Mouse (Mus musculus) midbrain, embryonic 14.5 days (tissue): Measurements from ENCODE around the gene Cpne5. TPM values are rescaled to one million over a fixed set of nuclear protein-coding genes. Genes with fewer than 3 reads are reported as not detected.

ENCODE experiments used
- ATAC-seq: fragments of 200-750 bp; cut with Nextera tagmentation; 2 replicates; pipeline ENCODE4 v1.8.0; 2017; ENCODE audit warnings: moderate number of reproducible peaks, moderate library complexity; ENCODE audit not compliant: low FRiP score, low TSS enrichment
- DNase-seq: peaks from one replicate; pipeline ENCODE4 v3.0.0-alpha.2; 2015
- H3K27ac ChIP-seq: fragments of 300-500 bp; sonication (generic); replicated peaks from 2 replicates; pipeline ENCODE4 v1.5.1; 2014; ENCODE audit warnings: mild to moderate bottlenecking, low read depth, low read length, moderate library complexity
- H3K27me3 ChIP-seq: fragments of 300-500 bp; sonication (generic); 2 replicates; pipeline ENCODE4 v1.6.1; 2014; ENCODE audit warnings: low read length, control low read depth, mixed read lengths; ENCODE audit not compliant: control insufficient read depth, insufficient read depth
- H3K36me3 ChIP-seq: fragments of 300-500 bp; sonication (generic); 2 replicates; pipeline ENCODE4 v1.6.1; 2014; ENCODE audit warnings: low read length, control low read depth; ENCODE audit not compliant: control insufficient read depth, insufficient read depth
- H3K4me1 ChIP-seq: fragments of 300-500 bp; sonication (generic); 2 replicates; pipeline ENCODE4 v1.6.1; 2014; ENCODE audit warnings: mild to moderate bottlenecking, antibody characterized with exemption, low read length, control low read depth; ENCODE audit not compliant: control insufficient read depth, insufficient read depth
- H3K4me2 ChIP-seq: fragments of 300-500 bp; sonication (generic); 2 replicates; pipeline ENCODE4 v1.6.1; 2014; ENCODE audit warnings: mild to moderate bottlenecking, low read length, moderate library complexity
- H3K4me3 ChIP-seq: fragments of 300-500 bp; sonication (generic); replicated peaks from 2 replicates; pipeline ENCODE4 v1.5.1; 2014; ENCODE audit warnings: low read depth, low read length
- H3K9ac ChIP-seq: fragments of 300-500 bp; sonication (generic); replicated peaks from 2 replicates; pipeline ENCODE4 v1.6.1; 2014; ENCODE audit warnings: mild to moderate bottlenecking, low read length, moderate library complexity
- H3K9me3 ChIP-seq: fragments of 300-500 bp; sonication (generic); 2 replicates; pipeline ENCODE4 v1.6.1; 2016; ENCODE audit warnings: low read length, control low read depth, mixed read lengths; ENCODE audit not compliant: control insufficient read depth
- WGBS: fragments of 180-500 bp; shearing (Covaris S2); extraction: QIAGEN DNeasy Blood & Tissue Kit; methylation state at CpG from one replicate; pipeline ENCODE4 v1.1.7; 2014; 5-methylcytosine and 5-hydroxymethylcytosine counted together
- polyA plus RNA-seq: library from polyadenylated mRNA; unstranded; fragments of >200 nt; fragmentation: Nextera tagmentation; extraction: Ambion mirVana; gene quantifications from 2 replicates; pipeline ENCODE4 v1.2.1, GENCODE M21; 2014

Cpne5 gene
- polyA plus RNA-seq, 1 experiment from 2014 or later: 27.6 TPM

DNA sequence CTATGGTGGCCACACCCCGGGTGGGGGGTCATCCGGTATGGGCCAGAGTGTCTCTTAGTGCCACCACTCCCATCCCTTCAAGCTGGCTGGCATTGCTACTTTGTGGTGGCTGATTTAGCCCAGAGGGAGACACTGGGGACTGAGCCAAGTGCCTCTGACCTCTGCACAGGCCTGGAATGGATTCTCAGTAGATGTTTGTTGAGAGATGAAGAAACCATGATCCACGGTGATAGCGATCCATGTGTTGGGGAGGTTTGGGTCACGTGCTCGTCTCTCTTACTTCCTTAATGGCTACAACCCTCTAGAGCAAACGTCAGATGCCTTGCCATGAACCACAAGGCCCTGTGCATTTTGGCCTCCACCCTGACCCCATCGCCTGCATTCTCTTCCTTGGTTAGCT is 81.1 kb downstream of the Cpne5 start:
- Histone ChIP-seq H3K4me2 (no peak overlapping the region), H3K27ac (no peak overlapping the region), H3K36me3 (no peaks in the 10 kb centered on the region), H3K9me3 (no peaks in the 10 kb centered on the region), H3K4me1 (peaks cover 9% of the 10 kb centered on the region; the same call in 1 of the 2 replicates), H3K4me3 (no peak overlapping the region), H3K27me3 (no peaks in the 10 kb centered on the region), H3K9ac (no peak overlapping the region)
- WGBS: 93% methylated on average over 8 of the region's 8 CpGs
- DNase-seq: no peak
- ATAC-seq: no peak

DNA sequence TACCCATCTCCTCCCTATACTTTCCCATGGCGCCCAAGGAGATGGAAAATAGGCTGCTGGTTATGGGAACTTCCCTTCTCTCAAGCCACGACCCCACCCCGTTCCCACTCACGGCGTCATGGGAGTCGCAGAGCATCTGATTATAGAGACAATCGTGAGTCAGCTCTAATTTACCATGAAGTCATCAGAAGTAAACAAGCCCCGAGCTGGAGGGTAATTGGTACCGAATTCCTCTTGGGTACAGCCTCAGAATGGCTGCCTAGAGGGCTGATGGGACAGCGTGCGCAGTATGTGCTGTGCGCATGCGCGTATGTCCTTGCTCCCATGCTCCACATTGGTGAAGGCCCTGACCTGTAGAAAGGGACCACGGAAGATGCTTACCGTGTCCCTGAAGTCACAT is 81.6 kb downstream of the Cpne5 start:
- no peaks in the 10 kb centered on the region for H3K27me3 ChIP-seq
- no peak overlapping the region for H3K4me3 ChIP-seq
- DNase-seq (peak; percentile 33), ATAC-seq (no peak)
- no peak overlapping the region for H3K27ac ChIP-seq
- no peaks in the 10 kb centered on the region for H3K9me3 ChIP-seq
- H3K4me2 ChIP-seq: no peak overlapping the region
- peaks cover 9% of the 10 kb centered on the region; the same call in 1 of the 2 replicates for H3K4me1 ChIP-seq
- WGBS: 55% methylated on average over 16 of the region's 16 CpGs
- no peaks in the 10 kb centered on the region for H3K36me3 ChIP-seq
- no peak overlapping the region for H3K9ac ChIP-seq

DNA sequence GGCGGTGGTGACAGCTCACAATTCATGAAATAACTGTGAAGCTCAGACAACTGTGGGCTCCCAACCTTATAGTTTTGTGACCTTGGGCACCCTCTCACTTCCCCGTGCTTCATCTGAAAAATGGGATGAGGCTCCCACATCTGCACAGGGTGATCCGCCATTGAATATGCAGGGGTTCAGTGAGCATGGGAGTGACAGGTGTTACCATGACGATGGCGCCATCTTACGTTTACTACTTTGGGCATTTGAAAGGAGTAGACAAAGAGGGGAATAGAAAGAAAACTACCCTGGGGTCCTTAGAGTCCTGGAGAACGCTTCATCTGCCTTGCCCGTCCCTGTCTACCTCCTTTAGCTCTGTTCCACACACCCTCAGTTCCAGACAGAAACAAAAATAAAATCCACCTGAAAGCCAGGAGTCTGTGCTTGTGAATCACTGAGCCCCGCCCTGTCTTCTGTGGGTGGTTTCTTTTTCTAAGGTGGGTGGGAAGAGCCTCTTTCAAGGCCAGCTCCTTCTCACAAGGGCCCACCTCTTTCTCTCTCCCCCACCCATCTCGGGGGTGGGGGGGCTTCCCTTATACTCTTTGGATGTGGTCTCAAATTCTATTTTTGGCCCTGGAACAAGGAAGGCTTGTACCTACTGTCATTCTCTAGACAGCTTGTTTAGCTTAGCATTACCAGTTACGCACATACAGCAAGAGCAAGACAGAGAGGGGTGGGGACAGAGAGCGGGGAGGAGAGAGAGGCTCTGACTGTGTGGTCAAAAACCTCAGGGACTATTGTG is 82.4 kb downstream of the Cpne5 start:
- no peak overlapping the region for H3K4me3 ChIP-seq
- H3K9ac ChIP-seq: no peak overlapping the region
- H3K27me3 ChIP-seq: no peaks in the 10 kb centered on the region
- no peak for ATAC-seq
- peak; percentile 48 for DNase-seq
- H3K4me1 ChIP-seq: peaks cover 9% of the 10 kb centered on the region; the same call in 1 of the 2 replicates
- H3K4me2 ChIP-seq: no peak overlapping the region
- no peaks in the 10 kb centered on the region for H3K36me3 ChIP-seq
- WGBS: 51% methylated on average over 12 of the region's 12 CpGs
- H3K9me3 ChIP-seq: no peaks in the 10 kb centered on the region
- no peak overlapping the region for H3K27ac ChIP-seq

DNA sequence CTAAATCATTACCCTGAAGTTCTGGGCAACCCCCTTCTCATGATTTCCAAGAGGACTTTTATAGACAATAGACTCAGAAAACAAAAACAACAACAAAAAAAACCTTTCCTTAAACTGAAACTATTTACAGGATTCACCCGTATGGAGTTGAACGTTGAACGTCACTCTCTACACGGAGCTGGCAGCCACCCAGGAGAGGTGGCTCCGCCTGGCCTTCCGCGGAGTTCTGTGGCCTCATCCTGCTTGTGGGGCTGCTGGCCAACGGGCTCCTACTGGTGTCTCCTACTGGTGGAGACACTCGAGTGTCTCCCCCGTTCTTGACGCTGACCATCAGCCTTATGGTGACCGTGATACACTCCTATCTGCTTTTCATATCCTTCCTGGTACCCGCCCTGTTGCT is 83.7 kb downstream of the Cpne5 start:
- DNase-seq: no peak
- Histone ChIP-seq H3K4me1 (peaks cover 9% of the 10 kb centered on the region; the same call in 1 of the 2 replicates), H3K4me3 (no peak overlapping the region), H3K9ac (no peak overlapping the region), H3K4me2 (no peak overlapping the region), H3K36me3 (no peaks in the 10 kb centered on the region), H3K27ac (no peak overlapping the region), H3K27me3 (no peaks in the 10 kb centered on the region), H3K9me3 (no peaks in the 10 kb centered on the region)
- 90% methylated on average over 13 of the region's 13 CpGs for WGBS
- no peak for ATAC-seq

DNA sequence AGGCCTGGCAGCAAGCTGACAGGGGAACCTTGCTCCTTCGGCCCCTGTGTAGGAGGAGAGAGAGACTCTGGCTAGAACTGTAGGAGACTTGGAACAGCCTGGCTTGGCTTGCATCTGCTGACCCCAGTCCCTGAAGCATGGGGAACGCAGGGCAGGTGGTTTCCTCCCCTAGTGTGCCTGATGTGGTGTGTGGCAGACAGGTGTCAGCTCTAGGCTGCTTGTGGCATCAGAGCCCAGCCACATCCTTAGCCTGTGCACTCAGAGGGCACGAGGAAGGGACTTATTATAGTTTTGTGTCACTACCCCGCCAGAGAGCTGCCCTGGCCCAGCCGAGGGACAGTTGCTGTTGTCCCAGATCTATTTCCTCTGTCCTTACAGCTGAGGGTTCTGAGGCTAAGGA is 85.4 kb downstream of the Cpne5 start:
- no peak overlapping the region for H3K4me3 ChIP-seq
- H3K9me3 ChIP-seq: no peaks in the 10 kb centered on the region
- no peak overlapping the region for H3K27ac ChIP-seq
- H3K27me3 ChIP-seq: no peaks in the 10 kb centered on the region
- DNase-seq (no peak), ATAC-seq (no peak)
- no peak overlapping the region for H3K4me2 ChIP-seq
- WGBS: 77% methylated on average over 5 of the region's 5 CpGs
- H3K4me1 ChIP-seq: peaks cover 9% of the 10 kb centered on the region; the same call in 1 of the 2 replicates
- H3K9ac ChIP-seq: no peak overlapping the region
- H3K36me3 ChIP-seq: no peaks in the 10 kb centered on the region

DNA sequence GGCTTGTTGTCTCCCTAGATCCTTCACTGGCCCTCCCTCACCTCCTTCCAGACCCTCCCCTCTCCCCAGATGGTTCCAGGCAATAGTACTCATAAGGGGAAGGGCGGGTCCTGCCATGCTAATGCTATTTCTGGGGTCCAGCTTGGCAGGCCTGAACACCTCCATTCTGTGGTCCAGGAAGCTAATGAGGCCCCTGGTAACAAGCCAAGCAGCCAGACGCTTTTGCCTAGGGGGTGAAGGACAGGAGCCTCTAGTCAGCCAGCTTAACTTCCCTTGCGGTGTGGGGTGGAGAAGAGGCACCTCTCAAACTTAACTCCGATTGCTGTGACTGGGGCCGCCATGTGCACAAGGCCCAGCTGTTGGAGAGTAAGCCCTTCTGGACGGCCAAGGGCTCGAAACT is 88.2 kb downstream of the Cpne5 start:
- H3K9me3 ChIP-seq: no peaks in the 10 kb centered on the region
- H3K27me3 ChIP-seq: no peaks in the 10 kb centered on the region
- no peaks in the 10 kb centered on the region for H3K36me3 ChIP-seq
- H3K4me2 ChIP-seq: no peak overlapping the region
- H3K4me1 ChIP-seq: no peaks in the 10 kb centered on the region
- DNase-seq (no peak), ATAC-seq (no peak)
- no peak overlapping the region for H3K9ac ChIP-seq
- H3K4me3 ChIP-seq: no peak overlapping the region
- WGBS: 74% methylated on average over 7 of the region's 7 CpGs
- H3K27ac ChIP-seq: no peak overlapping the region

DNA sequence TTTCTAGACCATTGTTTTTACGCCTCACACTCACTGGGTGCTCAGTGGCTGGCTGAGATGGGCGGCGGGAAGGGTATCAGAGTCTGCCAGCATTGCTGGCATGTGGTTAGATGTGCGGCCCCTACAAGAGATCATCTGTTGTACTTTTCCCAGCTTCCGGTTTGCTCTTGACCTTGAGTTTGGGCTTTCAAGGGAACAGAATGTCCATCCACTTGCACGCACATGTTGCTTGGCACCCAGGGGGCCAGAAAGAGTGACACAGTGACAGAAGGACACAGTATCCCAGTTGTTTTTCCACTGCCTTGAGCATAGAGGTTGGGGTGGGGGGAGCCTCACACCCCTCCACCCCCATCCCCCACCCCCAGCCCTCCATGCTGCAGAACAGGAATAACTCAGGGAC is 90.2 kb downstream of the Cpne5 start:
- DNase-seq: no peak
- H3K9ac ChIP-seq: no peak overlapping the region
- H3K9me3 ChIP-seq: no peaks in the 10 kb centered on the region
- ATAC-seq: no peak
- H3K4me1 ChIP-seq: no peaks in the 10 kb centered on the region
- H3K4me3 ChIP-seq: no peak overlapping the region
- no peaks in the 10 kb centered on the region for H3K36me3 ChIP-seq
- WGBS: 82% methylated on average over 6 of the region's 6 CpGs
- H3K27ac ChIP-seq: no peak overlapping the region
- no peak overlapping the region for H3K4me2 ChIP-seq
- H3K27me3 ChIP-seq: no peaks in the 10 kb centered on the region

DNA sequence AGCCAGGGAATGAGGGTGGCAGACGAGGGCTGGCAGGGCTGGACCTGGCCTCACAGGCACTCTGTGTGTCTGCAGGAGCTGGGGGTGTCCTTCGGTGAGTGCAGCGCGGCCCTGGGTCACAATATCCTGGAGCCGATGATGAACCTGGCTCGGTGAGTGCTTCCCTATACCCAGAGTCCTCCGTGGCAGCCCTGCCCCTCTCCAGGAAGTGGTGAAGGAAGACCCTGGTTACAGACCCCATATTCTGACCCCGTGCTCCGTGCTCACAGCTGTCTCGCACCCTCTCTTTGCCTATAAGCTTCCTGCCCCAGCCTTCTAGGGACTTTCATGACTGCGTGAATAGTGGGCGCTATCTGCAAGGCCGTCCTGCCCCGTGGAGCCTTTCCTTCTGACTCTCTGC is 90.7 kb downstream of the Cpne5 start:
- no peaks in the 10 kb centered on the region for H3K9me3 ChIP-seq
- no peak overlapping the region for H3K4me2 ChIP-seq
- ATAC-seq (no peak), DNase-seq (no peak)
- no peak overlapping the region for H3K9ac ChIP-seq
- H3K4me1 ChIP-seq: no peaks in the 10 kb centered on the region
- WGBS: 80% methylated on average over 14 of the region's 14 CpGs
- no peaks in the 10 kb centered on the region for H3K36me3 ChIP-seq
- H3K4me3 ChIP-seq: no peak overlapping the region
- H3K27me3 ChIP-seq: no peaks in the 10 kb centered on the region
- no peak overlapping the region for H3K27ac ChIP-seq

DNA sequence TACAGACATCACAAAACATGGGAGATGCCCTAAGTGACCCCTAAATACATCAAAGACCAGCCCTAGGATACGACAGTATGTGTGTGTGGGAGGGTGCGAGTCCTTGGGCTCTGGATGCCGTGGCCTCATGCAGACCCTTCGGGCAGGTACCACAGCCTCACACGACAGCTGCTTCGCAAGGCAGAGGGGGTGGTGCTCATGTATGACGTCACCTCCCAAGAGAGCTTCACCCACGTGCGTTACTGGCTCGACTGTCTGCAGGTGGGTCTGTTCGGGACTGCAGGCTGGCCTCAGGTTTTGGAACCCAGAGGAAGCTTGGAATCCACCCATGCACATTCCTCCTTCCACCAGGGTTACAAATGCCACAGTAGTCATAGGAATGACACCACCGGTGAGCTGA is 92.9 kb downstream of the Cpne5 start:
- Histone ChIP-seq H3K9ac (no peak overlapping the region), H3K4me2 (no peak overlapping the region), H3K27ac (no peak overlapping the region), H3K4me3 (no peak overlapping the region), H3K9me3 (no peaks in the 10 kb centered on the region), H3K27me3 (no peaks in the 10 kb centered on the region), H3K4me1 (no peaks in the 10 kb centered on the region), H3K36me3 (no peaks in the 10 kb centered on the region)
- ATAC-seq (no peak), DNase-seq (no peak)
- 91% methylated on average over 12 of the region's 12 CpGs for WGBS
